10 mouse cellular contexts compared by ENCODE assay signal in genomic region chr2:34906861-34907604, GRCm38 (mm10). TPM values are rescaled to one million over a fixed set of nuclear protein-coding genes. Genes with fewer than 3 reads are reported as not detected.
A peak's percentile ranks its signal among the peaks of the same experiment; 100 is the strongest.
DNase-seq lines count a peak whose midpoint lies in the region; ATAC-seq and TF ChIP-seq lines count a peak whose summit lies in the region.
"Had no signal": no experiment of that assay in that cellular context is flagged by ENCODE, and none has a peak within 500 bp of the region (broad histone marks: within the 10 kb centered on the region; RNA-seq: fewer than 3 reads in every experiment).

No protein-coding gene starts in this region.

- no peaks in the 10 kb centered on the region for H3K9me3 ChIP-seq in stomach, postnatal 0 days (ENCODE audit: control insufficient read depth, low read length)
- H3K9me3 ChIP-seq: G1E had no signal

- no peak overlapping the region for H3K4me3 ChIP-seq in cerebellum, adult 2 months (replicated peaks; ENCODE audit: insufficient read depth, low read depth, low read length)
- no peak overlapping the region for H3K4me3 ChIP-seq in heart, adult 2 months
- H3K4me3 ChIP-seq in lung, adult 2 months (replicated peaks; ENCODE audit: extremely low read depth, low read depth, low read length), result no peak overlapping the region
- H3K4me3 ChIP-seq in stomach, postnatal 0 days (ENCODE audit: low read depth, low read length), result no peak overlapping the region

- no peak overlapping the region for H3K27ac ChIP-seq in cerebellum, adult 2 months (ENCODE audit: insufficient read depth, low read length)
- H3K27ac ChIP-seq in heart, adult 2 months, result no peak overlapping the region
- no peak overlapping the region for H3K27ac ChIP-seq in stomach, postnatal 0 days (replicated peaks)

- 42% methylated on average over 12 of the region's 12 CpGs for WGBS in cerebellum, adult 2 months
- WGBS in heart, adult 2 months, result 52% methylated on average over 12 of the region's 12 CpGs
- WGBS in lung, adult 2 months, result 48% methylated on average over 12 of the region's 12 CpGs
- WGBS in stomach, postnatal 0 days, result 54% methylated on average over 12 of the region's 12 CpGs

- no peaks in the 10 kb centered on the region for H3K27me3 ChIP-seq in cerebellum, adult 2 months (ENCODE audit: control insufficient read depth, insufficient read depth, low read length)
- no peaks in the 10 kb centered on the region for H3K27me3 ChIP-seq in heart, adult 2 months (ENCODE audit: control insufficient read depth, insufficient read depth, low read length)
- H3K27me3 ChIP-seq in stomach, postnatal 0 days (ENCODE audit: control insufficient read depth, insufficient read depth, low read length), result no peaks in the 10 kb centered on the region

- TF ChIP-seq POLR2A in cerebellum, adult 2 months (IDR thresholded peaks at IDR 0.05; ENCODE audit: borderline replicate concordance, insufficient read depth, low read length), result no peak
- TF ChIP-seq POLR2A in heart, adult 2 months (IDR thresholded peaks at IDR 0.05; ENCODE audit: insufficient read depth, low read depth, low read length), result no peak
- TF ChIP-seq POLR2A in lung, adult 2 months (IDR thresholded peaks at IDR 0.05; ENCODE audit: borderline replicate concordance, extremely low read depth, low read depth, low read length), result no peak

- DNase-seq in cerebellum, postnatal 10 days, result peak; percentile 32 to 36
- no peak for DNase-seq in cerebellum, adult 2 months
- peak; percentile 32 to 49 for DNase-seq in thymus, adult 18-20 months
- no peak for DNase-seq in thymus, postnatal 10 days (ENCODE audit: low spot score in 2 of 2)
- DNase-seq in heart, adult 2 months, result peak; percentile 73 to 76
- DNase-seq in lung, adult 2 months, result peak; percentile 59
- peak; percentile 53 for DNase-seq in stomach, postnatal 0 days (ENCODE audit: low spot score)
- no peak for DNase-seq in embryo, embryonic 10 days (ENCODE audit: low spot score)

- H3K4me2 ChIP-seq in stomach, postnatal 0 days (replicated peaks; ENCODE audit: low read depth), result no peak overlapping the region

- ATAC-seq in stomach, postnatal 0 days (ENCODE audit: low FRiP score, low TSS enrichment), result no peak

- H3K4me1 ChIP-seq in cerebellum, adult 2 months (ENCODE audit: control insufficient read depth, insufficient read depth, low read length), result peaks cover 5% of the 10 kb centered on the region
- H3K4me1 ChIP-seq in heart, adult 2 months (ENCODE audit: control insufficient read depth, insufficient read depth, low read length), result no peaks in the 10 kb centered on the region; the same call in 1 of the 2 replicates
- H3K4me1 ChIP-seq in lung, adult 2 months (ENCODE audit: control insufficient read depth, insufficient read depth, low read length), result 0 out of 2 replicates have a peak, but pooled peaks cover 8% of the 10 kb centered on the region
- H3K4me1 ChIP-seq in stomach, postnatal 0 days (replicated peaks; ENCODE audit: control insufficient read depth, insufficient read depth), result no peaks in the 10 kb centered on the region; the same call in none of the 2 replicates

- no peak for TF ChIP-seq EP300 in heart, adult 2 months (IDR thresholded peaks at IDR 0.05; ENCODE audit: insufficient read depth, low read depth, low read length)
- TF ChIP-seq EP300 in stomach, postnatal 0 days (optimal IDR thresholded peaks at IDR 0.05), result no peak

- H3K79me2 ChIP-seq in heart, adult 2 months (replicated peaks; ENCODE audit: control insufficient read depth, insufficient read depth, low read length), result no peaks in the 10 kb centered on the region

- TF ChIP-seq CTCF in cerebellum, adult 2 months (IDR thresholded peaks at IDR 0.05; ENCODE audit: borderline replicate concordance, insufficient read depth, low read depth, low read length), result no peak
- peak; percentile 35 for TF ChIP-seq CTCF in heart, adult 2 months (IDR thresholded peaks at IDR 0.05)
- TF ChIP-seq CTCF in lung, adult 2 months (IDR thresholded peaks at IDR 0.05; ENCODE audit: insufficient read depth, low read length), result no peak
- TF ChIP-seq CTCF in stomach, postnatal 0 days (IDR thresholded peaks at IDR 0.05; ENCODE audit: low read depth), result peak; percentile 48

- no peaks in the 10 kb centered on the region for H3K36me3 ChIP-seq in heart, adult 2 months (ENCODE audit: control insufficient read depth, insufficient read depth, low read length)
- no peaks in the 10 kb centered on the region for H3K36me3 ChIP-seq in stomach, postnatal 0 days (ENCODE audit: control insufficient read depth, insufficient read depth, low read length)
- H3K36me3 ChIP-seq: G1E had no signal

- no peak overlapping the region for H3K9ac ChIP-seq in heart, adult 2 months (ENCODE audit: low read depth, low read length)
- H3K9ac ChIP-seq in stomach, postnatal 0 days (ENCODE audit: low read length), result no peak overlapping the region

- intact Hi-C loops in heart, adult 2 months (cut with DNase I), result loop anchor here (10.0 kb wide), 1 partner anchor 132 kb away; the partner anchor contains the start of gene Hspa5

RNA-seq across cellular contexts. Expression of gene Phf19, which starts 6.8 kb away (rescaled TPM):
- 1.7 and 2.2 TPM in 2 replicates for polyA plus RNA-seq in cerebellum, adult 2 months (2012; rRNA removed)
- 1 to 10 TPM in 1 of 2 experiments, under 1 TPM in 1; 0.76 to 1.1 TPM for total RNA-seq in heart, adult 2 months (2021)
- polyA plus RNA-seq in heart, adult 2 months (2012; rRNA removed), result 0.80 and 0.91 TPM in 2 replicates
- polyA plus RNA-seq in lung, adult 2 months (2012; rRNA removed), result 1.1 and 1.5 TPM in 2 replicates
- 3.5 and 3.7 TPM in 2 replicates for polyA plus RNA-seq in stomach, postnatal 0 days (2015; fragmentation: Nextera tagmentation; extraction: Ambion mirVana)

RNA-seq across cellular contexts. Expression of gene Psmd5, which starts 32.3 kb away (rescaled TPM):
- 47.9 and 52.9 TPM in 2 replicates for polyA plus RNA-seq in cerebellum, adult 2 months (2012; rRNA removed)
- 10 to 100 TPM; 11.3 to 12.9 TPM for total RNA-seq in heart, adult 2 months (2021)
- 8.1 and 13.8 TPM in 2 replicates for polyA plus RNA-seq in heart, adult 2 months (2012; rRNA removed)
- polyA plus RNA-seq in lung, adult 2 months (2012; rRNA removed), result 7.8 and 11.7 TPM in 2 replicates
- 55.5 and 55.9 TPM in 2 replicates for polyA plus RNA-seq in stomach, postnatal 0 days (2015; fragmentation: Nextera tagmentation; extraction: Ambion mirVana)

RNA-seq across cellular contexts. Expression of gene Cutal, which starts 32.8 kb away (rescaled TPM):
- 0.88 and 0.89 TPM in 2 replicates for polyA plus RNA-seq in cerebellum, adult 2 months (2012; rRNA removed)
- total RNA-seq in heart, adult 2 months (2021), result under 1 TPM; 0.37 to 0.61 TPM
- polyA plus RNA-seq in heart, adult 2 months (2012; rRNA removed), result 1.7 and 2.9 TPM in 2 replicates
- polyA plus RNA-seq in lung, adult 2 months (2012; rRNA removed), result 30.6 and 30.8 TPM in 2 replicates
- 0.55 and 0.81 TPM in 2 replicates for polyA plus RNA-seq in stomach, postnatal 0 days (2015; fragmentation: Nextera tagmentation; extraction: Ambion mirVana)
- total RNA-seq: G1E had no signal
- polyA plus RNA-seq: G1E; neural tube, embryonic 14.5 days had no signal

RNA-seq across cellular contexts. Expression of gene Traf1, which starts 54.5 kb away (rescaled TPM):
- 8.4 and 9.1 TPM in 2 replicates for polyA plus RNA-seq in cerebellum, adult 2 months (2012; rRNA removed)
- total RNA-seq in heart, adult 2 months (2021), result 1 to 10 TPM; 1.2 TPM
- polyA plus RNA-seq in heart, adult 2 months (2012; rRNA removed), result 2.0 and 2.5 TPM in 2 replicates
- 52.3 and 59.6 TPM in 2 replicates for polyA plus RNA-seq in lung, adult 2 months (2012; rRNA removed)
- 1.7 and 2.2 TPM in 2 replicates for polyA plus RNA-seq in stomach, postnatal 0 days (2015; fragmentation: Nextera tagmentation; extraction: Ambion mirVana)
- polyA plus RNA-seq: G1E had no signal

Comparison
In these comparisons a context has a peak if more than half of its experiments do, and no peak if none do; other contexts are left out.
1. DNase-seq: peak in cerebellum, postnatal 10 days (2 of 2), thymus, adult 18-20 months (2 of 2), heart, adult 2 months (2 of 2), lung, adult 2 months (single experiment) and stomach, postnatal 0 days (single experiment); none in cerebellum, adult 2 months (0 of 2), thymus, postnatal 10 days (0 of 2) and embryo, embryonic 10 days (single experiment).
2. CTCF ChIP-seq: peak in heart, adult 2 months (single experiment) and stomach, postnatal 0 days (single experiment); none in cerebellum, adult 2 months (single experiment) and lung, adult 2 months (single experiment).